Mouse (Mus musculus): Measurements from ENCODE around the gene Hk2.

GRCm38 (mm10) chr6:82737634-82738540 lies 36.4 kb downstream of the Hk2 start:
- TF ChIP-seq CTCF (IDR thresholded peaks at IDR 0.05; ENCODE audit: low read depth, low read length) (no peak), POLR2A (IDR thresholded peaks at IDR 0.05; ENCODE audit: borderline replicate concordance, low read depth, low read length) (no peak)

Data from bone marrow macrophage, adult 2 months (primary cell).